Mouse (Mus musculus) CH12F3 (cell line): ENCODE results near the gene Dennd1a.

Experiments
- in situ Hi-C: fragments of 300-500 bp; cut with MboI; formaldehyde crosslinking; loops from 2 replicates; pipeline ENCODE4 v1.14.3; 2020; ENCODE audit warnings: low sequenced_read_pairs

The Dennd1a gene

GRCm38 (mm10) chr2:37784473-37784872 lies 502.7 kb downstream of the Dennd1a start:
- in situ Hi-C loops: no loop called here

GRCm38 (mm10) chr2:37782002-37782401 lies 505.2 kb downstream of the Dennd1a start:
- in situ Hi-C loops: no loop called here

GRCm38 (mm10) chr2:37781421-37781820 lies 505.8 kb downstream of the Dennd1a start:
- in situ Hi-C loops: no loop called here

- in situ Hi-C loops: no loop called here
These were observed 506.8 kb downstream of the Dennd1a start for GRCm38 (mm10) chr2:37780270-37780929.

- in situ Hi-C loops: no loop called here
These were observed 509.1 kb downstream of the Dennd1a start for GRCm38 (mm10) chr2:37777958-37778720.

- in situ Hi-C loops: no loop called here
These were observed 510.4 kb downstream of the Dennd1a start for GRCm38 (mm10) chr2:37776611-37777411.

GRCm38 (mm10) chr2:37776016-37776415 lies 511.2 kb downstream of the Dennd1a start, which contains the start of gene Crb2:
TSS of gene Crb2 (plus strand) at chr2:37776249.
- in situ Hi-C loops: no loop called here

GRCm38 (mm10) chr2:37774571-37774970 lies 512.6 kb downstream of the Dennd1a start:
- in situ Hi-C loops: loop anchor here (25.0 kb wide), 1 partner anchor 387 kb away; no protein-coding TSS in a partner anchor

GRCm38 (mm10) chr2:37771618-37772285 lies 515.4 kb downstream of the Dennd1a start:
- in situ Hi-C loops: loop anchor here (25.0 kb wide), 1 partner anchor 384 kb away; no protein-coding TSS in a partner anchor

- in situ Hi-C loops: loop anchor here (25.0 kb wide), 1 partner anchor 382 kb away; no protein-coding TSS in a partner anchor
These were observed 517.4 kb downstream of the Dennd1a start for GRCm38 (mm10) chr2:37769793-37770192.

GRCm38 (mm10) chr2:37768903-37769302 lies 518.3 kb downstream of the Dennd1a start:
- in situ Hi-C loops: loop anchor here (25.0 kb wide), 1 partner anchor 382 kb away; no protein-coding TSS in a partner anchor

- in situ Hi-C loops: loop anchor here (25.0 kb wide), 1 partner anchor 380 kb away; no protein-coding TSS in a partner anchor
These were observed 519.5 kb downstream of the Dennd1a start for GRCm38 (mm10) chr2:37767739-37768138.

- in situ Hi-C loops: loop anchor here (25.0 kb wide), 1 partner anchor 380 kb away; no protein-coding TSS in a partner anchor
These were observed 520.1 kb downstream of the Dennd1a start for GRCm38 (mm10) chr2:37767080-37767547.

GRCm38 (mm10) chr2:37766027-37766761 lies 521.0 kb downstream of the Dennd1a start:
- in situ Hi-C loops: loop anchor here (25.0 kb wide), 1 partner anchor 379 kb away; no protein-coding TSS in a partner anchor

- in situ Hi-C loops: loop anchor here (25.0 kb wide), 1 partner anchor 378 kb away; no protein-coding TSS in a partner anchor
These were observed 522.1 kb downstream of the Dennd1a start for GRCm38 (mm10) chr2:37765082-37765483.

GRCm38 (mm10) chr2:37764514-37764913 lies 522.7 kb downstream of the Dennd1a start:
- in situ Hi-C loops: loop anchor here (25.0 kb wide), 1 partner anchor 377 kb away; no protein-coding TSS in a partner anchor

GRCm38 (mm10) chr2:37763638-37764037 lies 523.6 kb downstream of the Dennd1a start:
- in situ Hi-C loops: loop anchor here (25.0 kb wide), 1 partner anchor 376 kb away; no protein-coding TSS in a partner anchor

GRCm38 (mm10) chr2:37760633-37761032 lies 526.6 kb downstream of the Dennd1a start:
- in situ Hi-C loops: loop anchor here (25.0 kb wide), 1 partner anchor 373 kb away; no protein-coding TSS in a partner anchor
